Mouse (Mus musculus): Measurements from ENCODE around the gene Polr3e. TPM values are rescaled to one million over a fixed set of nuclear protein-coding genes. Genes with fewer than 3 reads are reported as not detected.

Gene Polr3e
- polyA plus RNA-seq (2015; fragmentation: Nextera tagmentation; extraction: Ambion mirVana) = 40.0 and 41.9 TPM in 2 replicates

DNA sequence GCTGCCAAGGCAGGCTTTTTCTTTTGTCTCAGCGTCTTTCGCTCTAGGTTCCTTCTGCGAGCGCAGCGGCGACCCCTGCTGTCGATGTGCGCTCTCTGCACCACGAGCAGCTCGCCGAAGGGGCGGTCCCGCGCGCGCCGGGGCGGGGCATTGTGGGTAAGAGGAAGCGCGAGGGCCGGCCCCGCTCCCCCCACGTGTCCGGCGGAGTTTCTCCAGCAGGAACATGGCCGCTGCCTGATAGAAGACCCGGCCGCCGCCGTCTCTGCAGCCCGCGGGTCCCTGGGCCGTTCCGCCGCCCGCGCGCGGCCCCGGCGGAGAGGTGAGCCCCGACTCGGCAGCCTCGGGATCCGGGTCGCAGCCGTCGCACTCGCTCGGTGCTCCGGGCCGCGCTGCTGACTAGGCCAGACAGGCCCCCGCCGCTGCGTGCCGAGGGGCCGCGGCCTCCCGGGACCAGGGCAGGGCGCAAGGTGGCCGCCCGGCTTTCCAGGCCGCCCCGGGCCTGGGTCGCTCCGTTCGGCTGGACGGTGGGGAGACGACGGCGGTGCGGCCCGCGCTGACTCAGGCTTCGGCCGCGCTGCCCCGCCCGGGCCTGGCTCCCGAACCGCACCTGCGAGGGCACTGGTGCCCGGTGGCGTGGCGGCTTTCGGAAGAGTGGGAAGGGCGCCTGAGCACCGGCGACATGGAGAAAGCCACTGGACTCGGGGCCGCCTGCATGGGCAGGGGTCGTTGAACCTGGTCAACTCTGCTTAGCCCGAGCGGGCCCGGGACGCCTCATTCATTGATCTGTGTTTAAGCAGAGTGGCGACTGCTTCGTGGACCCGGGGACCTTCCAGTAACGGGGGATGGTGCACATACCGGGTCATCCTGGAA lies at the start of gene Polr3e:
Gene Polr3e, plus strand, starts transcription at position 153 of the 870 bp plus-strand sequence.
- Histone ChIP-seq H3K4me2 (replicated peaks) (peak within 1 kb of the TSS; percentile 77), H3K4me3 (peak within 1 kb of the TSS; percentile 99)
- under 1% methylated on average over 88 of the region's 102 CpGs for WGBS

DNA sequence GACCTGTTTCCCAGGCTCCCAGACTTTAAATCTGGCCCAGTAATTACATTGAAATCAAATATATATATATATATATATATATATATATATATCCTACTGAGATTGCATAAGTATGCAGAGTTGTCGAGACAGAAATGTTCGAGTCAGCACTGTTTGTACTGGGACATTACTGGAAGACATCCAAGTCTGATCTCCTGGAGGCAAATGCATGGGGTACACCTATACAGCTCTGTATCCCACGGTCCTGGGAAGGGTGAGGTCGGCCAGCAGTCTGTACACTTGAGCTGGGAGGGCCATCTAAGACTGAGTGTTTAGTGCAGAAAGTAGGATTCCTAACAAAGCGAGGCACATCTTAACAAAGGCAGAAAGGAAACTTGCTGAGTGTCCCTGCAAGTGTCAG lies 47.7 kb upstream of the Polr3e start:
- Histone ChIP-seq H3K9ac (no peak overlapping the region), H3K27ac (peak overlapping the region; percentile 55; the same call in 1 of the 2 replicates), H3K4me1 (peaks cover 53% of the 10 kb centered on the region), H3K9me3 (no peaks in the 10 kb centered on the region), H3K27me3 (no peaks in the 10 kb centered on the region), H3K36me3 (peaks cover 9% of the 10 kb centered on the region; the same call in 1 of the 2 replicates), H3K4me3 (no peak overlapping the region), H3K4me2 (replicated peaks) (no peak overlapping the region)
- WGBS = 49% methylated on average over 5 of the region's 5 CpGs
- ATAC-seq (ENCODE audit: low FRiP score, low read depth) = no peak

More for the DNA sequence above, at the start of gene Polr3e:
- Histone ChIP-seq H3K9ac (peak within 1 kb of the TSS; percentile 91), H3K4me1 (peaks cover 20% of the 10 kb centered on the region; the same call in 1 of the 2 replicates), H3K9me3 (no peaks in the 10 kb centered on the region), H3K27ac (peak within 1 kb of the TSS; percentile 79), H3K36me3 (peaks cover 3% of the 10 kb centered on the region), H3K27me3 (no peaks in the 10 kb centered on the region)
- peak; percentile 95 for ATAC-seq (ENCODE audit: low FRiP score, low read depth)

DNA sequence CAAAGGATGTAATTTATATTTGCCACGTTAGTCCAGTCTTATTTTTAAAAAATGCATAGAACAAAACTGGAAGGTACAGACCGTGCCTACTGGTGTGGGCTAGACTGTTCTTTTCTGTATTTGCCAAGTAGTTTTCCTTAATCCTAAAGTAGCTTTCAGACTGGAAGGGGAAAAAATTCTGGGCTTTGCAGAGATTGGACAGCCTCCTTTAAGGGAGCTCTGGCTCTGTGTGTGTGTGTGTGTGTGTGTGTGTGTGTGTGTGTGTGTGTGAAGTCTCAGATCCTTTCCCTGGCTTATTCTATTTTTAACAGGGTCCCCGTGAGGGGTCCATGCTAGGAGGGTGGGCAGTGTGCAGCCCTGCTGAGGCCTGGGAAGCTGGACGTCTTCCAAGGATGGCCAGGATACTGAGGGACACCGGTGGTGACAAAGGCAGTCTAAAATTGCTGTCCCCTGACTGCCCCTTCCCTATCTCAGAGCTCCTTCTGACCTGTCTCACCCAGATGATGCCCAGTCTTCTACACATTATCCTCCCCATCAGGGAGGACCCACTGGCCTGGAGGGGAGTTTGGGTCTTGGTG lies 47.0 kb upstream of the Polr3e start:
- no peaks in the 10 kb centered on the region for H3K9me3 ChIP-seq
- H3K4me2 ChIP-seq (replicated peaks) = no peak overlapping the region
- peaks cover 9% of the 10 kb centered on the region; the same call in 1 of the 2 replicates for H3K36me3 ChIP-seq
- H3K27ac ChIP-seq = peak overlapping the region; percentile 55; the same call in 1 of the 2 replicates
- peaks cover 46% of the 10 kb centered on the region for H3K4me1 ChIP-seq
- no peak for ATAC-seq (ENCODE audit: low FRiP score, low read depth)
- H3K27me3 ChIP-seq = no peaks in the 10 kb centered on the region
- H3K9ac ChIP-seq = no peak overlapping the region
- WGBS = 58% methylated on average over 5 of the region's 5 CpGs
- H3K4me3 ChIP-seq = no peak overlapping the region

DNA sequence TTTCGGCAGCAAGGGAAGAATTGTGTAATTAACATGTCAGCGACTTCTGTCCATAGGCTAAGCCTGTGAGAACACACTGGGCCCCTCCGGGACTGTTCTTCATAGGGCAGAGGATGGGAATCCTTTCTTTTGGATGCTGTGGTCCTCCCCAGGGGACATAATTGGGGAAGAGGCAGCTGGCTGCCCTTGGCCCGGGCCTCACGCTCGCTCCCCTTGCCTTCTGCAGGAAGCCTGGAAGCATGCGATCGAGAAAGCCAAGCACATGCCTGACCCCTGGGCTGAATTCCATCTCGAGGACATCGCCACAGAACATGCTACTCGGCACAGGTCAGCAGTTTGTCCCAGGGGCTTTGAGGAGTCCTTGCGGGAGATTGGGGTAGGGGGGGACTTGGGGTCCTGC lies 44.5 kb upstream of the Polr3e start:
- Histone ChIP-seq H3K27me3 (no peaks in the 10 kb centered on the region), H3K27ac (no peak overlapping the region), H3K4me1 (peaks cover 22% of the 10 kb centered on the region), H3K9me3 (no peaks in the 10 kb centered on the region), H3K9ac (no peak overlapping the region), H3K4me3 (no peak overlapping the region), H3K4me2 (replicated peaks) (no peak overlapping the region), H3K36me3 (peaks cover 9% of the 10 kb centered on the region; the same call in 1 of the 2 replicates)
- 82% methylated on average over 12 of the region's 12 CpGs for WGBS
- no peak for ATAC-seq (ENCODE audit: low FRiP score, low read depth)

DNA sequence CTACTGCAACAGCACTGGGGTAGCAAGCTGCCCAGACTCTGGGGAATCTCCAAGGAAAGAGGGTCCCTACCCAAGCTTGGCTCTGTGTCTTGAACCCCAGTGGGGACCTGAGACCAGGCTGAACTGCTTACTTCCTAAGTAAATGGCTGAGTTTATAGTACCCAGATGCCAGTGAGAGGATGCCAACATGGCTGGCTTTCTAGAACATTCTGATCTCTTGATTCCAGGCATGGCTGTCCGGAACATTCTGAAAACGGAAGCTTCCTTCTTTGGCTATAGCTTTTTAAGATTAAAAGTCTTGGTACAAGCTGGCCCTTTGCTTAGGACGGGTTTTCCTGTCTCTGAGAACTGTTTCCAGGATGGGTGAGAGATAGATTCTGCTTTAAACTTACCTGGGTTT lies 43.5 kb upstream of the Polr3e start:
- no peak overlapping the region for H3K27ac ChIP-seq
- H3K9ac ChIP-seq = no peak overlapping the region
- H3K36me3 ChIP-seq = peaks cover 9% of the 10 kb centered on the region; the same call in 1 of the 2 replicates
- H3K4me2 ChIP-seq (replicated peaks) = no peak overlapping the region
- H3K9me3 ChIP-seq = no peaks in the 10 kb centered on the region
- ATAC-seq (ENCODE audit: low FRiP score, low read depth) = no peak
- H3K4me3 ChIP-seq = no peak overlapping the region
- 94% methylated on average over 3 of the region's 3 CpGs for WGBS
- no peaks in the 10 kb centered on the region for H3K27me3 ChIP-seq
- H3K4me1 ChIP-seq = peaks cover 15% of the 10 kb centered on the region

DNA sequence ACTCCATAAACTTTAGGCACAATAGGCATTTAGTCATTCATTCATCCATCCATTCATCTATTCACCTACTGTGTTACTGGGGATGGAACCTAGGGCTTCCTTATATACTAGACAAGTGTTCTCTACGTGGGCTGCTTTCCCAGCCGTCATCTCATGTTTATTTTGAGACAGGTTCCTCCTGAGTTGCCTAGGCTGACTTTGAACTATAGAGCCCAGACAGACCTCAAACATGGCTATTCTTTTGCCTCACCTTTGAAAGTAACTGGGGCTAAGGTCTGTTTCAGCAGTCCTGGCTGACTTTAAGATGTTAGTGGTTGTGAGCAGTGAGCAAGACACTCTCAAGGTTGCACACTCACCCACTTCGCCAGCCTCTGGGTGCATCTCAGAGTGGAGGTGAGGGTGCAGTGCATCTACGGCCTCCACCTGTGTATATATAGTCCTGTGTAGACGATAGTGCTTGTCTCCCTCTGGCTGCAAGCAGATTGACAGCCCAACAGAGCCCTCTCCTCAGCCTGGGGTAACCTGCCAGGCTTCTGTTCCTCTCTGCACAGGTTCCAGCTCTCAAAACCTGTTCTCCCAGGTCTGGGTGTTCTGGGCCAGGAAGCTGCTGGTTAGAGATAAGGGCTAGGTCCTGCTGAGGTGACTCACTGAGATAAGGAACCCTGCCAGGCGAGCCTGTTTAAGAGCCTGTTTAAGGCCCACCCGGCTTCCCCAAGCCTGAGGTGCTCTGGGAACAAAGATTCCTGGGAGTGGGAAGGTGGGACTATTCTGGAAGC lies 42.6 kb upstream of the Polr3e start:
- Histone ChIP-seq H3K4me1 (peaks cover 7% of the 10 kb centered on the region), H3K4me2 (replicated peaks) (no peak overlapping the region), H3K36me3 (peaks cover 18% of the 10 kb centered on the region), H3K4me3 (no peak overlapping the region), H3K27me3 (no peaks in the 10 kb centered on the region), H3K27ac (no peak overlapping the region), H3K9ac (no peak overlapping the region), H3K9me3 (no peaks in the 10 kb centered on the region)
- WGBS = 70% methylated on average over 7 of the region's 7 CpGs
- no peak for ATAC-seq (ENCODE audit: low FRiP score, low read depth)

DNA sequence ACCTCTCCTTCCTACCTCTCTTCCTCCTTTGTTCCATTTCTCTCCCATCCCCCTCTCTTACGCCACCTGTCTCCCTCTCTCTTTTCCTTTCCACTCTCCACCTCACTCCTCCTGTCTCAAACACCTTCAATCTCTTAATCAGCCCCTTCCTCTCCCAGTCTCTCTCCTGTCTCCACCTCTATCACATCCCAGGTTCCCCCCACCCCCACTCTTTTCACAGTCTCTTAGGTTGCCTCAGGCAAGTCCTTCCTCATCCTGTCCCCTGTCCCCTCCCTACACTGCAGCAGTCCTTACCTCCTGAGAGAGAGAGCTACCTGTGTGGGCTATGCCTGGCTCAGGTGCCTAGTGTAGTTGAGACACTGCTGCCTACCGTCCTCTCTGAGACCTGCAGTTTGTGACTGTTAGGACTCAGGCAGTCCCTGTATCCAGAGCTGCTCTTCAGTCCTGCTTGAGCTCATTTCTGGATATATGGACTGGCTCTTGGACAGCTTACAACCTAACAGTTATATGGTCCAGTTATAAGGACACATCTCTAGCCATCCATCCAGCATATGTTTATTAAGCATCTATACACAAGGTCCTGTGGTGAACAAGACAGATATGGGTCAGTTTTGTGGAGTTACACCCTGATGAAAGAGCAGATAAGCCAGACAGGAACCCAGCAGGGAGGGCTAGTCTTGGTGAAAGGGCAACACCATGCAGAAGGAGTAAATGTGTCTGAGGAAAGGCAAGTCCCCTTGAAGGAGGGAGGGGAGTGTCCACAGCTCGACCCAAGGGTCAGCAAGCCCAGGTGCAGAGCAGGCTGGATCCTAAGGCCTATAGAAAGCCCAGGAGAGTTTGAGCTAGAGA lies 41.8 kb upstream of the Polr3e start:
- Histone ChIP-seq H3K4me2 (replicated peaks) (no peak overlapping the region), H3K4me3 (no peak overlapping the region), H3K9me3 (no peaks in the 10 kb centered on the region), H3K27me3 (no peaks in the 10 kb centered on the region), H3K9ac (no peak overlapping the region), H3K27ac (no peak overlapping the region), H3K36me3 (peaks cover 26% of the 10 kb centered on the region), H3K4me1 (no peaks in the 10 kb centered on the region)
- WGBS = 69% methylated on average over 3 of the region's 3 CpGs
- ATAC-seq (ENCODE audit: low FRiP score, low read depth) = no peak

DNA sequence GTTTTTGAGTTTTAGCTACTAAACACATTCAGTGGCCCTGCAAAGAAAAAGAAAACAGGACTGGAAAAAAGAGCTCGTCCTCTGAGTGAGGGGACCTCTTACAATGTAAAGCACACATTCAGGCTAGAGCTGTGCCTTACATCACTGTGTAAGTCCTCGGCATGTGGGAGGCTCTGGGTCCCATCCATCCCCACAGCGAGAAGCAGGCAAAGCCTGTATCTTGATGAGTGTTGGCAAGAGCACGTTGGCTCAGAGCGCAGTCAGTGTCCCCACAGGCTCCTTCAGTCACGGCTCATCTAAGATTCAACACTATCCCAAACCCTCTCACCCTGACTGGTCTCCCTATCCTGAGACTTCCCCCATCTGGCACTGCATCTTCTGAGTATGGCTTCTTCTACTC lies 39.3 kb upstream of the Polr3e start:
- Histone ChIP-seq H3K27me3 (no peaks in the 10 kb centered on the region), H3K4me1 (no peaks in the 10 kb centered on the region), H3K9me3 (no peaks in the 10 kb centered on the region), H3K4me2 (replicated peaks) (no peak overlapping the region), H3K4me3 (no peak overlapping the region), H3K27ac (no peak overlapping the region), H3K36me3 (peaks cover 43% of the 10 kb centered on the region), H3K9ac (no peak overlapping the region)
- ATAC-seq (ENCODE audit: low FRiP score, low read depth) = no peak
- WGBS = 81% methylated on average over 6 of the region's 6 CpGs

DNA sequence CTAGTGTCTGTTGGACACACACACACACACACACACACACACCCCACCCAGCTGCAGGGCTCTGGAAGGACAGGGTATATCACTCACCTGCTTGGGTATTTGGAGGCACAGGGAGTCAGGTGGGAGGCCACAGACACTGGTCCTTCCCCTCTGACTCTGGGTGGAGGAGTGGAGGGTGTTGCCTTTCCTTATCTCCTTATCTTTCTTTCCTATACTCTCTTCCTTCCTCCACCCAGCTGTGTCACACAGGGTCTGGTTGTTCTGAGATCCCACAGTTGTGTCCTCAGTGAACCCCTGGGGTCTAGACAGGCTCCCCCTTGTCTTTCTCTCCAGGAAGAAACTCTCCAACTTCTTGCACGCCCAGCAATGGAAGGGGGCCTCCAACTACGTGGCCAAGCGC lies 37.6 kb upstream of the Polr3e start:
- no peaks in the 10 kb centered on the region for H3K27me3 ChIP-seq
- no peak overlapping the region for H3K27ac ChIP-seq
- H3K4me1 ChIP-seq = no peaks in the 10 kb centered on the region
- H3K36me3 ChIP-seq = peaks cover 54% of the 10 kb centered on the region
- 93% methylated on average over 3 of the region's 3 CpGs for WGBS
- H3K4me3 ChIP-seq = no peak overlapping the region
- ATAC-seq (ENCODE audit: low FRiP score, low read depth) = no peak
- no peak overlapping the region for H3K9ac ChIP-seq
- no peak overlapping the region for H3K4me2 ChIP-seq (replicated peaks)
- 0 out of 2 replicates have a peak, but pooled peaks cover 4% of the 10 kb centered on the region for H3K9me3 ChIP-seq

DNA sequence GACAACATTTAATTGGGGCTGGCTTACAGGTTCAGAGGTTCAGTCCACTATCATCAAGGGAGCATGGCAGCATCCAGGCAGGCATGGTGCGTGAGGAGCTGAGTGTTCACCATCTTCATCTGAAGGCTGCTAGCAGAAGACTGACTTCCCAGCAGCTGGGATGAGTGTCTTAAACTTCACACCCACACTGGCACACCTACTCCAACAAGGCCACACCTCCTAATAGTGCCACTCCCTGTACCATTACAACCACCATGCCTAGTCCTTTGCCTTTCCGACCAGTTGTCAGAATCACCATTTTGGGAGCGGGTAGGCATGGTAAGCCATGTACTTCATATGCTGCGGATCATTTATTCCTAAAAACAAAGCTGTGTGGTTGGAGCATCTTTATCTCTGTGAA lies 36.8 kb upstream of the Polr3e start:
- no peak for ATAC-seq (ENCODE audit: low FRiP score, low read depth)
- 0 out of 2 replicates have a peak, but pooled peaks cover 4% of the 10 kb centered on the region for H3K9me3 ChIP-seq

DNA sequence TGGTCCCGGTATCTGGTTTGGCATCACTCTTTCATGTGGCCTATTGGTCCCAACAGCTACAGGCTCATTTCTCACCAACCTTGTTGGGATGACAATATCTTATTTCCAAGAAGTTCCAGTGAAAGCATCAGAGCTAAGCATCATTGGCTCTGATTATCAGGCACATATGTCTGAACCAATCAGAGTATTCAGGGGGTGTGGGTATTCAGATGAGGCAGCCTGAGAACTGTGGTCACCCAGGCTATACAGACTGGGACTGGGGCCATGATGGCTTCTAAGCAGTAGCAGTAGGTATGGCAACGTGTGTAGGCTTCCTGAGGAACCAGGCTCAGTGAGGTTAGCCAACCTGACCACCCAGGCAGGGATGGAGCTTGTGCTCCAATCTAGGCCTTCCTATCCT lies 36.1 kb upstream of the Polr3e start:
- 48% methylated on average over 2 of the region's 2 CpGs for WGBS
- Histone ChIP-seq H3K4me1 (no peaks in the 10 kb centered on the region), H3K36me3 (peaks cover 68% of the 10 kb centered on the region), H3K4me3 (no peak overlapping the region), H3K27ac (no peak overlapping the region), H3K4me2 (replicated peaks) (no peak overlapping the region), H3K9me3 (0 out of 2 replicates have a peak, but pooled peaks cover 4% of the 10 kb centered on the region), H3K9ac (no peak overlapping the region), H3K27me3 (no peaks in the 10 kb centered on the region)
- ATAC-seq (ENCODE audit: low FRiP score, low read depth) = no peak

More for the DNA sequence above, 36.8 kb upstream of the Polr3e start:
- H3K9ac ChIP-seq = no peak overlapping the region
- H3K4me3 ChIP-seq = no peak overlapping the region
- no peaks in the 10 kb centered on the region for H3K27me3 ChIP-seq
- no peaks in the 10 kb centered on the region for H3K4me1 ChIP-seq
- 93% methylated on average over 4 of the region's 4 CpGs for WGBS
- no peak overlapping the region for H3K4me2 ChIP-seq (replicated peaks)
- H3K27ac ChIP-seq = no peak overlapping the region
- peaks cover 62% of the 10 kb centered on the region for H3K36me3 ChIP-seq

Measured in limb, embryonic 13.5 days (tissue).